Mouse (Mus musculus) retina, embryonic 14.5 days (tissue): ENCODE results near the gene Cdc37.

Experiments
- DNase-seq: peaks from one replicate; pipeline ENCODE4 v3.0.0-alpha.2; 2015; ENCODE audit warnings: low spot score

The Cdc37 gene

GRCm38 (mm10) chr9:21135941-21136381 lies 13.8 kb downstream of the Cdc37 start:
- no peak for DNase-seq

DNA sequence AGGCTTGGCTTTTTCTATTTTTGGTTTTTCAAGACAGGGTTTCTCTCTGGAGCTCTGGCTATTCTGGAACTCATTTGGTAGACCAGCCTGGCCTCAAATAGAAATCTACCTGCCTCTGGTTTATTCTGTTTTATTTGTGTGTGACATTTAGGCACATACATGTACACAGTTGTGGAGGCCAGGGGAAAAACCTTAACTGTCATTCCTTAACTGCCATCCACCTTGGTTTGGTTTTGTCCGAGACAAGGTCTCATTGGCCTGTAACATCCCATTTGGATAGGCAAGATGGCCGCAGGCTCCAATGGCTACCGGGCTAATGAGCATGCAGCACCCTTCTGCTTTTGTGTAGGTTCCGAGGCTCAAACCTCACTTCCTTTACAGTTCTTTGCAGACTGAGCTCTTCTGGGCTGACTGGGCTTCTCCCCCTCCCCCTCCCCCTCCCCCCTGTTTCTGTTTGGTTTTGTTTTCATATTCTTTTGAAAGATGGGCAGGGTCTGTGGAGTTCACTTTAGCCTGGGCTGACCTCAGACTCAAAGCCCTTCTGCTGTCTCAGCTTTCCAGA lies 14.4 kb downstream of the Cdc37 start:
- no peak for DNase-seq

DNA sequence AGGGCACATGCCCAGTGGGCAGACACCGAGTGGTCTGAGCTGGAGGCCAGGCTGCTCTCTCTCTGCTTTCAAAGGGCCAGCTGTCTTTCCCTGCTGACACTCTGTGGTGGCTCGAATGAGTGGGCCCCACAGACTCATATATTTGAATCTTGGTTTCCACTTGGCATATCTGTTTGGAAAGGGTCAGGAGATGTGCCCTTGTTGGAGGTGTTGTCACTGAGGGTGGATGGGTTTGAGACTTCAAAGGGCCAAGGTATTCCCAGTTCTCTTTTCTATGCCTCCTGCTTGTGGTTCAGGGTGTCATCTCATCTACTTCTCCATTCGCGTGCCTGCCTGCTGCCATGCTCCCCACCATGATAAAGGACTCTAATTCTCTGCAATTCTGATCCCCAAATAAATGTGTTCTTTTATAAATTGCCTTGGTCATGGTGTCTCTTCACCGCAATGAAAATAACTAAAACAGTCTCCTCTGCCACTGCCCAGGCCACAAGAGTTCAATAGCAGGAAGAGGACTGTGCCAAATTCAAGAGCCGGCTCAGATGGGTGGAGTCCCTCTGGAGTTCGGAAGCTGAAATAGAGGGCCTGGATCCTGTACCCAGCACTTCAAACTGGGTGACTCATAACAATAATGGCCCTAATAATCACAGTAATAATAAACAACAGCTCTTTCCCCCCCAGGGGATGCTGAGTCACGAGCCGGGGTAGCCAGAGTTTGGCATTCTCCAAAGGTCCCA lies 15.0 kb downstream of the Cdc37 start:
- no peak for DNase-seq

DNA sequence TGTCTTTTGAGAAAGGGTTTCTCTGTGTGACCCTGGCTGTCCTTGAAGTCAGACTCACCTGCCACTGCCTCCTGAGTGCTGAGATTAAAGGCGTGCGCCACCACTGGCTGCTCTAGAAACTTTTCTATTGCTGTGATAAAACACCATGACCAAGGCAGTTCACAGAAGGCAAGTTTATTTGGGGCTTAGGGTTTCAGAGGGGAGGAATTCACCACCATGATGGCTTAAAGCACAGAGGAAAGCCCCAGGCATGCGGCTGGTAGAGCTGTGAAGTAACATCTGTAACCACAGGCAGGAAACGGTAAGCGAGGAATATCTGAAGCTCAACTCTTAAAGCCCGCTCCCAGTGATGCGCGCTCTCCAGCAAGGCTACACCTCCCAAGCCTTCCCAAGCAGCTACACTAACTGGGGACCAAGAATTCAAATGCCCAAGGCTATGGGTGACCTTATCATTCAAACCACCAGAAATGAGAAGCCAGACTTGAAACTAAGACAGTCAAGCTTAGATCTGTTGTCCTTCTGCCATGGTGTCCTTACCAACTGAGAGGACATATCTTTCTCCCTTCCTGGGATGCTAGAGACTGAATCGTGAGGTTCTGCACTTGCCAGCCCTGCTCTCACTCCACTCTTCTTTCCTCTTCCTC lies 16.6 kb downstream of the Cdc37 start:
- no peak for DNase-seq

- peak; percentile 28 for DNase-seq
These were observed 17.5 kb downstream of the Cdc37 start for GRCm38 (mm10) chr9:21132102-21132775.

GRCm38 (mm10) chr9:21131059-21131956 lies 18.5 kb downstream of the Cdc37 start, which contains the start of gene Tyk2:
Gene Tyk2 (minus strand): TSS chr9:21131243.
- DNase-seq = peak; percentile 95

DNA sequence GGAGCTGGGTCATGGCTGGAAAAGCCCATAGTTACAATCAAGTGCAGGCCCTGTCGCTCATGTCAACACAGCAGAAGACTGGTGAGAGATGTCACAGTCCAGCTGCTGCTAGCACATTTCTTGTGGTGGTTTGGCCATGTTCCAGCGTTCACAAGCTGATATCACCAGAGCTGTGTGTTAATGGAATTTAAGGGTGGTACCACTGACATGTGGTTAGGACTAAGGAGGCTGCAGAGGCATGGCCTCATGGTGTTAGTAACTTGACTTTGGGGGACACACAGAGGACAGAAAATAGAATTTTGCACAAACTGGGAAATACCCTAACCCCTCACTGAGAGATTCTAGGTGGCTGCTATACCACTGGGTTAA lies 23.5 kb downstream of the Cdc37 start:
- DNase-seq = no peak

DNA sequence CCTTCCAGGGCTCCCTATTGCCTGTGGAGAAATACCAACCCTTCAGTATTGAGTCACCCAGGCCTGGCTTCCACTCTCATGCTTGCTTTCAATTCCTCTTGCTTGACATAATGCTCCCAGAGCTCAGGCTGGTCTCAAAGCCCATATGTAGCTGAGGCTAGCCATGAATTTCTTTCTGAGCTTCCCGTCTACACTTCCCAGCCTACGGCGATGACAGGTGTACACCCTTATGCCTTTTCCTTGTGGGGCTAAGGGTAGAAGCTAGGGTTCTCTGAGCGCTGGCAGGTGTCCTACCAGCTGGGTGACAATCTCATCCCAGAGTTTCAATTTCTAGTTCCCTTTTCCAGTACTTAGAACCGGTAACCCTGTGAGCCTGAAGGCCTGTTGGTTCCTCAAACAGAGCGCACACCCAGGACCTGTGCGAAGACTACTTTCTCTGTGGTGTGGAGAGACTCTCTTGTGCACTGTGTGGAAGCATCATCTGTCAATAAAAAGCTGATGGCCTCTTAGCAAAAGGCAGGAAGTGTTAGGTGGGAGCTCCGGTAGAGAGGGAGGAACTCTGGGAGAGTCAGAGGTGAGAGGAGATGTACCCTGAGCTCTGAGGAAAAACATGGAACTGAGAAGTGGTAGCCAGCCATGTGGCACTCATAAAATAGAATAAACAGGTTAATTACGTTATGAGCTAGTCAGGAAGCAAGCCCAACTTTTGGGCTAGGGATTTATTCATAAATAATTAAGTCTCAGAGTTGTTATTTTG lies 24.1 kb downstream of the Cdc37 start:
- no peak for DNase-seq

GRCm38 (mm10) chr9:21124837-21125236 lies 24.9 kb downstream of the Cdc37 start:
- DNase-seq = no peak

GRCm38 (mm10) chr9:21121483-21121882 lies 28.3 kb downstream of the Cdc37 start:
- no peak for DNase-seq

DNA sequence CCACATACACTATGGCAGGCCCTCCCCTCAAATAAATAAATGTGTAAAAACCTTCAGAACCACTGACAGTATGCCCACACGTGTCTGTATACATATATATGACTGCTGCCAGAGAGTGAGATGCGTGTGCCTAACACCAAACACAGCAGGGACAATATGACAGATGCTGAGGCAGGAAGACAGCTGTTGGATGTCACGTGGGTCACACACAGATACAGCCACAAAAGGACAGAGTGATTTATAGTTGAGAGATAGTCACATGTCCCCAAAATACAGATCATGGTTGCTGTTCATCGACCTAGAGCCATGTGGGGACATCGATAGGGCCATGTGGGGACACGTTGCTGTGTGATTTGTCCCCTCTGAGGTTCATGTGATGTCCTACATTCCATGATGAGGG lies 32.7 kb downstream of the Cdc37 start:
- DNase-seq = no peak

DNA sequence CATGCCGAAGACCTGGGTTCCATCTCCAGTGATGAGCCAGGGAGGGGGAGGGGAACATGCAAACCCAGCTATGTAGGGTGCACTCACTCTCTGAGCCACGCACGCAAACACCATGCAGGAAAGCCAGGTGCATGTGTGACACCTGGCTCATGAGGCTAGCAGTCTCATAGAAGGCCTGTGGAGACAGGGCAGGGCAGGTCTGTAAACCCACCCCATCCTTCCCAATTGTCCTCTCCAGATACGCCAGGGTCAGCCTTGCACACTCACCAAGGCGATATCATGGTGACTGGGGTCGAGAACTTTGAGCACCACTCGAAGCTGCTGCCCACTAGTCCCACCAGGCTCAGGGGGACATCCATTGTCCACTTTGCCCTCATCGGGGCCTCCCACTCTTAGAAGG lies 34.7 kb downstream of the Cdc37 start:
- no peak for DNase-seq

GRCm38 (mm10) chr9:21114190-21114589 lies 35.6 kb downstream of the Cdc37 start:
- DNase-seq = no peak

GRCm38 (mm10) chr9:21113751-21114150 lies 36.0 kb downstream of the Cdc37 start:
- DNase-seq = no peak

DNA sequence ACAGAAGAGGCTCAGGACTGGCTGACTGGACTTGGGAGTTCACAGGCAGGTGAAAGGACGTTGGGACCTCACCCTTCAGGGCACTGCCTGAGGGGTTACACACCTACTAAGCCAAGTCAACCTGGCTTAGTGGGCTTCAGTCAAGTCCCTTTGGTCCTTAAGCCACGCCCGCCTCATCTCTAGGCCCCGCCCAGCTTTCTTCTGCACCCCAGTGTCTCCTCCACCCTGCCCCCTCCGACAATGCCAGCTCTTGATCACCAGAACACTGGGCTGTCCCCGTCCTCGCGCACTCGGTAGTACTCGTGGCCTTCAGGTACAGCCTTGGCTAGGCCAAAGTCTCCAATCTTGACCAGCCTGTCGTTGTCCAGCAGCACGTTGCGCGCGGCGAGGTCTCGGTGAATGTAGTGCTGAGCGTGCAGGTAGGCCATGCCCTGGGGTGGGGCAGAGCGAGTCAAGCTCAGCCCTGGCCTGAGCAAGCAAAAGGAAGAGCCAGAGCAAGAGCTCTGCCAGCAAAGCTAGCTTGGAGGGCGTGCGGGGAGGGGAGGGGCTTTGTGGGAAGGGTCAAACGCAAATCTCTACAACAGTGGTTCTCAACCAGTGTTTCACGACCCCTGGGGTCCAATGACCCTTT lies 42.1 kb downstream of the Cdc37 start:
- DNase-seq = no peak

DNA sequence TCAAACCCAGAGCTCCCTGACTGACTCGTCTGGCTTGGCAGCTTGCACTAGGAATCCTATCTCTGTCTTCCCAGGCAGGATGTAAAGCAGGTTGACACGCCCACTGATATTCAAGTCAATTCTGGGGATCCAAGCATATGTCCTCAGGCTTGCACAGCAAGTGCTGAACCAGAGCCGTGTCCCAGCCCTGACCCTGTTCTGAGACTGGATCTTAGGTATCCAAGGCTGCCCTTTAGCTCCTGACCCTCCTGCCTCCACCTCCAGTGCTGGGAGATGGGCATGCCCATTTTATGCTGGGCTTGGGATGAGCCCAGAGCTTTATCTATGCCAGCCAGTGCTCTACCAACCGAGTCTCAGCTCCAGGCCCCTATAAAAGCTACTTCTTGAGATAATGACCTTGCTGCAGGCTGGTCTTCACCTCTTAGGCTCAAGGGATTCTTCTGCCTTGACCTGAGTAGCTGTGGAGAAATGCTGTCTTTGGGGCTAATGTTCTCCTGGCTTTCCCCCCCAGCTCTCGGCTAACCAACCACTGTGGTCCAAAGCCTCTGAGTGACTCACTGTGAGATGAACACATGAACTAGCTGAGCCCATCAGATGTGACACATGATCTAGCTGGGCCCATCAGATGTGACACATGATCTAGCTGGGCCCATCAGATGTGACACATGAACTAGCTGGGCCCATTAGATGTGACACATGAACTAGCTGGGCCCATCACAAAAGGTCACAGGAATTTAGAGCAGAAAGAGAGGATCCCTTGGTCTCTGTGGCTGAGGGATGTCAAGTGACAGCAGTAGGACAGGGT lies 43.8 kb downstream of the Cdc37 start:
- no peak for DNase-seq

DNA sequence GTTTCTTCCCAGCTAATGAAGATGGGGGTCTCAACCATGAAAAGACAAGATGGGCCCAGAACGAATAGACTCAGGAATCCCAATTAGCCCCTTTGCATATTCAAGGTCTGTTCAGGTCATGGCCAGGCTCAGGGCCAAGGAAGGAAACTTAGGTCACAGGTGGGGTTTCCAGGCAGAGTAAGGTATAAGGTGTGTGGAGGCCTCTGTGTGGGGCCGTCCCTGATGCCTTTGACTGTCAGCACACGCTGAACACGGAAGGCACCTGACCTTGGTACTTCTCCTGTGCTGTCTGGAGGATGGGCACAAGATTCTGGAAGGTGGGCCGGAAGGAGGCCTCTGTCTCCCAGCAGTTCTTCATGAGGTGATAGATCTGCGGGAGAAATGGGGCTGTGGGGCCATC lies 45.0 kb downstream of the Cdc37 start:
- DNase-seq = no peak

DNA sequence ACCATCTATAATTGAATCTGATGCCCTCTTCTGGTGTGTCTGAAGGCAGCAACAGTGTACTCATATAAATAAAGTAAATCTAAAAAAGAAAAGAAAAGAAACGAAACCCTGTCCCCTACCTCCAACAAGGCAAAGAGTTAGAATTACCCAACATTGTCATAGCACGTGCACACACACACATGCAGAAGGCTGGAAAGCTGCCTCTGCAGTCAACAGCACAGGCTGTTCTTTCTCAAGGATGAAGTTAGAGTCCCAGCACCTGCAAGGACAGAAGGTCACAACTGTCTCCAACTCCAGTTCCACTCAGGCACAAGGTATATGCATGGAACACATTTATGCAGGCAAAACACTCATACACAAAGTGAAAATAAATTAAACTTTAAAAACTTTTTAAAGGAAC lies 47.7 kb downstream of the Cdc37 start:
- DNase-seq = no peak

GRCm38 (mm10) chr9:21100447-21101161 lies 49.2 kb downstream of the Cdc37 start:
- no peak for DNase-seq
